Mouse (Mus musculus) splenic B cell, adult 2 months (primary cell): ENCODE measurements around the gene Phf20.
"Not testable (repeated sequence)": the region's sequence is repeated elsewhere in the genome, so short reads cannot be mapped to it uniquely, and the experiment has no call there.

Experiments
- DNase-seq: peaks from one replicate; pipeline ENCODE4 v3.0.0-alpha.2; 2011; ENCODE audit warnings: low read depth, low spot score
- H3K27me3 ChIP-seq: 2 replicates; pipeline ENCODE4 v1.6.1; 2012; ENCODE audit warnings: mild to moderate bottlenecking, low read length, moderate library complexity, mixed read lengths; ENCODE audit not compliant: control insufficient read depth, poor library complexity, insufficient read depth, severe bottlenecking
- H3K36me3 ChIP-seq: 2 replicates; pipeline ENCODE4 v1.6.1; 2012; ENCODE audit warnings: mild to moderate bottlenecking, low read length, moderate library complexity, mixed read lengths; ENCODE audit not compliant: control insufficient read depth, poor library complexity, insufficient read depth, severe bottlenecking

The Phf20 gene

DNA sequence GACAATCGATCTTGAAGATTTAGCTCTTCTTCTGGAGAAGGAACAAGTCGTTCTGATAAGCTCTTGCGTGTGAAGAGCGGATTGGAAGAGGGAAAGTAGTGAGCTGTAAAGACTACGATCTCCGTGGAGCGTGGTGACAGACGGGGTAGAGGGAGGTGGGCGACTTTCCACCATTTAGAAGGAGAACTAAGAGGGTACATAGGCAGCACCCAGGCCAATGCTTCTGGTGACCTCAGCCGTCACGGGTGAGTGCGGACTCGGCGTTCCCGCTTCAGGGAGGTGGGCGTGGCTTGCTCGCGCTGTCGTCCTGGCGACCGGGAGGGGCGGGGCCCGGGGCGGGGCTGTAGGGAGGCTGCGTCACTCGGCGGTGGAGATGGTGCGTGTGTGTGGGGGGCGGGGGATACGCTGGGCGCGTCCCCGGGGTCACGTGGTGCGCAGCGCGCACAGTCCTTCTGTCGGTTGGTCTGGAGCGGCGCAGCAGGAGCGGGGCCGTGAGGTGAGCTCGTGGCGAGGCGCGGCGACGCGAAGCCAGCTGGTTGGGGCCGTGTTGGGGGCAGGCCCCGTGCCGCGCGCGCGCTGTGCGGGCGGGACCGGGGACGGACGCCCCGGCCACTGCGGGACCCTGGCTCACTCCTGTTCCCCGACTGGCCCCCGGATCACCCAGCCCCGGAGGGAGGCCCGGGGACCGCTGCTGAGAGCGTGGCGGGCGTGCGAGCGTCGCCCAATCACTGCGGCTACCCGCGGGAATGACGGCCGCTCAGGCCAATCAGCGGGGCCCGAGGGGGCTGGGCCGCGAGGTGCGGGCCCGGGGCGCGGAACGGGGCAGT, at the start of gene Phf20:
TSS of gene Phf20 (plus strand) at position 165 of the 827 bp plus-strand sequence.
- H3K27me3 ChIP-seq = no peaks in the 10 kb centered on the region
- DNase-seq = peak; percentile 99

DNA sequence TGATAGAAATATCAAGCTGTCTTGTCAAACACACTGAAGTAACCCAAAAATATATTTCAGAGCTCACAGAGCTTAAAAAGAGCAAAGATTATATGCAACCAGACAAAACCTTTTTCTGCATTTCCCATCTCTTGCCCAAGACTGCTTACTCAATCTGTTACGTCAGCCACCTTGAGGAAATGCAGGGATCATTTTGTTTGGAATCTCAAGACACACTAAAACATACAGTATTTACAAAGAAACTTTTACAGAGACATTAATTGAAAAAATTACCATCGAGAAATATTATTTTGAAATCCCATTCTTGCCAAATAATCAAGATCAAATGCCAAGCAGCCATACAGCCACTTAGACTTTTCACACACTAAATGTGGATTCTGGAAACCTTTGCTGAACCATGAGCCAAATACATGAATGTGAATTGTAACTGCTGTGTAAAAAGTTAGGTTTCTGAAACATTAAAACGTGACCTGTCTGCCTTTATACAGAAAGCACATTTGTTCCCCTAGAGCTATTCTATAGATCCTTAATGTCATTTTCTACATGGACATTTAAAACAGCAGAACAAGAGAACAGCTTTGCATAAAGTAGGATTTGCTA, 48.9 kb upstream of the Phf20 start:
- Histone ChIP-seq H3K27me3 (no peaks in the 10 kb centered on the region), H3K36me3 (peaks cover 19% of the 10 kb centered on the region)
- no peak for DNase-seq

More for the DNA sequence above, at the start of gene Phf20:
- no peaks in the 10 kb centered on the region for H3K36me3 ChIP-seq

DNA sequence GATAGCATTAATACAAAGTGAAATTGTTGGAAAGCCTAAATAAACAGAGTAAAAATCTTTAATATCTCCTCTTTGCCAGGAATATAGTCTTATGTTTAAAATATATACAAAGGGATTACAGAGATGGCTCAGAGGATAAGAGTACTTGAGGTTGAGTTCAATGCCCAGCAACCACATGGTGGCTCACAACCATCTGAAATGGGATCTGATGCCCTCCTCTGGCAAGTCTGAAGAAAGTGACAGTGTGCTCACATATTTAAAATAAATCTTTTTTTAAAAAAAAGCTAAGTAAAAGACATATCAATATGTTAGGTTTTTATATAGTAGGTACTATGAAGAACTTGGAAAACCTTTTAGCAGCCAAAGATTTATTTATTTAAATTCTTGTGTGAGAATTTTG, 44.7 kb upstream of the Phf20 start:
- peaks cover 24% of the 10 kb centered on the region for H3K36me3 ChIP-seq
- no peak for DNase-seq
- no peaks in the 10 kb centered on the region for H3K27me3 ChIP-seq

DNA sequence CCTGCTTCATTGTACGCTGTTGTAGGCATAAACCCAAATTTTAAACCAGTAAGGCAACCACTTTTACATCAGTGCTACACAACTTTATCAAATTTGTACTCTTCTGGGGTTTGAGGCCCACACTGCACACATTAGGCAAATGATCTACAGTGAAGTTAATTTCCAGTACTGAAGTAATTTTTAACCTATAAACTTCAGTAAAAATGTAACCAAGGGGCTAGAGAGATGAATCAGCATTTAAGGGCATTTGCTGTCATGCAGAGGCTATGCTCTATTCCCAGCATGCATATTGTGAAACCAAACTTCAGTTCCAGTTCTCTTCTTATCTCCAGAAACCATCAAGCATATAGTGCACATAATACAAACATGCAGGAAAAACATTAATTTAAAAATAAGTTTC, 30.8 kb upstream of the Phf20 start:
- no peak for DNase-seq
- Histone ChIP-seq H3K36me3 (peaks cover 41% of the 10 kb centered on the region), H3K27me3 (no peaks in the 10 kb centered on the region)

DNA sequence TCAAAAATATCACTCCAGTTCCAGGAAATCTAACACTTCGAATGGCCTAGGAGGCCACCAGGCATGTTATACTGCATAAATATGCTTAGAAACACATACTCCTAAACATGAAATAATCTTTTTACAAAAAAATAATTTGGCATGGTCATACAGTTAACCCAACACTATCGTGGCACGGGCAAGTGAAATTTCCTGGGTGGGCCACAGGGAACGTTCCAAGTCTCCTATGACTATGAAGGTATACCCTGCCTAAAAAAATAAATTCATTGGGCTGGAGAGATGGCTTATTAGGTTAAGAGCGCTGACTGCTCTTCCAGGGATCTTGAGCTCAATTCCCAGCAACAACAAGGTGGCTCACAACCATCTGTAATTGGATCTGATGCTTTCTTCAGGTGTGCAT, 29.7 kb upstream of the Phf20 start:
- peaks cover 38% of the 10 kb centered on the region for H3K36me3 ChIP-seq
- DNase-seq = no peak
- H3K27me3 ChIP-seq = no peaks in the 10 kb centered on the region

DNA sequence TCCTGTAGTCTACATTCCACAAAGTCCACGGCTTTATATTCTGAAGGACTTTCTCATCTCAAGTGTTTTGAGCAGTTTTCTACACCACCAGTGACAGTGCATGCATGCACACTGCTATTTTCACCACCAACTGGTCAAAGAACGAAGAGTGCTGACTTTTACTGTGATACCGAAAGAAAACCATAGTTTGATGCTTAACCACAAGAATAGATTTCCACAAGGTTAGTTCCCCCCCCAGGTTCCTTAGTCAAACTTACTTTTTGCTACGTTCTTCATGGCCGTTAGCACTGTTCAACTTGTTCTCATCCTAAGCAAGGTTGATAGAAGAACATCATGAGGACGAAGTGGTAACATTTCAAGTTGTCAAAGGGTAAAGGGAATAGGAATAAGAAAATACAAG, 19.2 kb upstream of the Phf20 start:
- H3K36me3 ChIP-seq = peaks cover 22% of the 10 kb centered on the region
- DNase-seq = no peak
- no peaks in the 10 kb centered on the region for H3K27me3 ChIP-seq

DNA sequence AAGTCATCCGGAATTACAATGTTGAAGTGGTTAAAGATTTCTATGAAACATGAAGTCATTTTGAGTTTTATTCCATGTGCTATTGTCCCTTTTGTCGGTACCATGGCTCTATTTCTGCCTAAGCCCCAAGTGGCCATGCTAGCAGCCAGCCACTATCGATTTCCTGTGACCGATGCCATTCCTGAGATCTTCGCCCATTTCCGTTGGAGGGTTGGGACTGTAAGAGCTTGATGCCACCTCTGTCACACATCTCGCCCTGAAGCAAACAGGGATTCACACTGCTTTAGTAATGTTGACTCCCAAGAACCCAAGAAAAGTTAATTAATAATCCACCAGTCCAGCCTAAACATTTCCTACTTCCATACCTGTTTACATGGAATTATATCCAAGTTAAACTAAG, 18.6 kb upstream of the Phf20 start:
- no peak for DNase-seq
- Histone ChIP-seq H3K36me3 (peaks cover 19% of the 10 kb centered on the region), H3K27me3 (no peaks in the 10 kb centered on the region)

DNA sequence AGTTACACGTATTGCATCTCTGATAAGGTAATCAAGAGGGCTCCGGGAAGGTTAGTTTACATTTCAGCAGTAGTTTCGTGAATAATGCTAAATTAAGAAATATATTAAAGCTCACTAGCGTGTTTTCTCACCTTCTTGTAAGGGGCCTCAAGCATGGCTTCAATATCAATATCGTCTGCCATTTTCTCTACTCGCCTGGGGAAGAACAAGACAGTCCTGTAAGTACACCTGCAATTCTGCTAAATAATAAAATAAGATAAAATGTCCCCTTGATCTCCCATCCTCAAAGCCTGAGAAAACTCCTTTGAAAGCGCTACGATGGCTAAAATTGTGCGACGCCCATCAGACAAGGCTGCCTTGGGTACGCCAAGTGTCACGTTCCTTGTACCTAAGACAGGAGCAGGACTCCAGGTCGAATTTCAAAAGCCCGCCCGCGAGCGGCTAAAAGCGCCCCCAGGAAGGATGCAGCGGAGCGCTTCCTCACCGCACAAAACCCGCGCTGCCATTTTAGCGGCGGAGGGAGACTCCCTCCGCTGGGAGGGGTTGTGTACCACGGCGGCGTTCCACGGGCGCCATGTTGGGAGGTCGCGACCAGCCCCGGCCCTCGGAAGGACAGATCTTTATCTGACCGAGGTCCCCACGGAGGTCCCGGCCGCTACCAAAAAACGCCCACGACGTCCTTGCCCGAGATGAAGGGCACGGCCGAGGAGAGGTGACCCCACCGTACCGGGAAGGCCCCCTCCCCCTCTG, 17.0 kb upstream of the Phf20 start:
- H3K36me3 ChIP-seq = peaks cover 11% of the 10 kb centered on the region
- H3K27me3 ChIP-seq = no peaks in the 10 kb centered on the region
- DNase-seq = peak; percentile 89

DNA sequence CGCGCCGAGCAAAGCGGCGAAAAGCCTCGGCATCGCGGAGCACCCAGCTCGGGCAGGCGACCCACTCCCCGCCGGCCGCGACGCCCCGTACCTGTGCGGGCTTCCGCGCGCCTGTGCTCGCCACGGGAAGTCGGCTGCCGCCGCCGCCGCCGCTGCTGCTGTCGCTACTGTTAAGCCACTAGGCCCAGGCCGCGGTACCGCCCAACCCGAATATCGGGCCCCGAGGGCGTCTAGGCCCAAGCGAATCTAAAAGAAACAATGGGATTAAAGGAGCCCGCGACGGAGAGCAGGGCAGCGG, 16.5 kb upstream of the Phf20 start:
- no peaks in the 10 kb centered on the region for H3K27me3 ChIP-seq
- H3K36me3 ChIP-seq = peaks cover 10% of the 10 kb centered on the region
- DNase-seq = no peak

DNA sequence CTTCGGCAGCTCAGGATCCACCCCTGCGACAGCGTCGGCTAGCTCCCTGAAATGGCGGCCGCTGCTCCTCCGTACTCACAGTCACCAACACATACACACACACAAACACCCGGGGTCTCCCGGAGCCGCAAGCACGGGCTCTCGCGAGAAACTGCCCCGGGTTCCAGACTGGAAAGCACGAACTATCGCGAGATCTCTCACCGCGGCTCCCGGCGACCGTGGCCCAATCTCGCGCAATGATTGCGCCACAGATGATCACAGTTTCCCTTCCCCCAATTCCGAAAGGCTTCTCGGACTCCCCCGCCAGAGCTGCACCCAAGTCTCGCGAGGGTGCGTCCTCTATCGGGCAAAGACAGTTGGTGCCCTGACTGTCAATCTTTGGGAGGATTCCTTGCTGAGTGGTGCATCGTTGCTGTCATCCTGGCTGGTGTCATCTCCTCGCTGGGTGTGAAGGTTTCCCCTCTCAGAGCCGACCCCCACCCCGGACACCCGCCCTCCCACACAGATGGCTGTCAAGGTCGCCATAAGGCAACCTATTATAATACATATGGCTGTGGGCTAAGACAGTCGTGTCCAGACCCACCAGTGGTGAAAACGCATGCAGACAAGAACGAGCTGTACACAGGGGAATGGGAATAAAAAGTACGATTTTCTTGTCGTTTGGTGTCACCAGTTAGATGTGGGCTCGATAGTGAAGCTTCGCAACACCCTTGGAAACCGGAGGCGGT, 16.0 kb upstream of the Phf20 start, which contains the start of gene Rbm39:
TSS of gene Rbm39 (minus strand) at position 145 of the 728 bp plus-strand sequence.
- no peaks in the 10 kb centered on the region for H3K27me3 ChIP-seq
- DNase-seq = peak; percentile 100
- peaks cover 10% of the 10 kb centered on the region for H3K36me3 ChIP-seq

DNA sequence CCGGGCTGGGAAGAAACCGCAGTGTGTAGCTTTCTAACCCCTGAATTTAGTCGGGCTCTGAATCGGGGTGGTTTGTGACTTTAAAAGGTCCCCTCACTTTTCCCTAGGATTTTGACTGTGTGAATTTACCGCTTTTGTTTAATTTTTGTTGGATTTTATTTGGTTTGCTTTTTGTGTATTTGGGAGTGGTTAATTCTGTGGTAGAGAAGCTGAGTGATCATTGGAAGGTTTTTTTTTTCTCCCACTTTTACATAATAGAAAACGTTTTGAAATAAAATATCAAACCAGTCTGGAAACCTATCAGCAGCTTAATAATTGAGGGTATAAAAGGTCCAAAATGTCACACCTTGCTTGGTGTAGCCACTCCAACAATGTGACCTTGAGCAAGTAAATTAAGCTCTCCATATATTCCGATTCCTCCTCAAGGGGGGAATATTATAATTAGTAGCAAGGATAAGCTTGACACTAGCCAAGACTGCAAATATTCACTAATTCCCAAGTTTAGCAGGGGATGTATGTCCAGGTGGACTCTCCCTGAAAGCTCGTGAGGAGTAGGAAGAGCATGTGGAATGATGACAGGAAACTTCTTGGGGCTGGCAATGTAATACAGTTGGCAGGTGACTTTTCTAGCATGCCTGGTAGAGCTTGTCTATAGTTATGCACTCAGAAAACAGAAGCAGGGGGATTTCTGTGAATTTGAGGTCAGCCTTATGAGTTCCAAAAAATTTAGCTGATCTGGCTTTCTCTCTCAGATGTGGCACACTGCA, 15.3 kb upstream of the Phf20 start:
- Histone ChIP-seq H3K27me3 (no peaks in the 10 kb centered on the region), H3K36me3 (peaks cover 8% of the 10 kb centered on the region)
- no peak for DNase-seq

DNA sequence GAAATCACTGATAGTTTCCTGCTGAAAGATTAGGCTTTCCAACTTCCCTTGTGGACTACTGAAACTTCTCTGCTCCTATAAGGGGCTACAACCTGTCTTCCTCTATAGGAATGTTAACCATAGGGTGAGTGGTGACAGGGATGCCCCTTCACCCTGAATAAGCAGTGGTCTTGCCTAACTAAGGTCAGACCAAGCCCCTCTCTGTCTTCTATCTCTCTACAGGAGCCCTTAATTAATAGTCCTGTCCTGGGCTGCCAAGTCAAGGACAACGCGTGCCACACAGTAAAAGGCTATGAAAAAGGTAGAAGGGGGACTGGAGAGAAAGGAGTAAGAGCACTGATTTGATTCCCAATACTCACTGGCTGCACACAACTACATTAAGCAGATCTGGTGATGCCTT, 14.7 kb upstream of the Phf20 start:
- Histone ChIP-seq H3K27me3 (no peaks in the 10 kb centered on the region), H3K36me3 (peaks cover 8% of the 10 kb centered on the region)
- DNase-seq = no peak

DNA sequence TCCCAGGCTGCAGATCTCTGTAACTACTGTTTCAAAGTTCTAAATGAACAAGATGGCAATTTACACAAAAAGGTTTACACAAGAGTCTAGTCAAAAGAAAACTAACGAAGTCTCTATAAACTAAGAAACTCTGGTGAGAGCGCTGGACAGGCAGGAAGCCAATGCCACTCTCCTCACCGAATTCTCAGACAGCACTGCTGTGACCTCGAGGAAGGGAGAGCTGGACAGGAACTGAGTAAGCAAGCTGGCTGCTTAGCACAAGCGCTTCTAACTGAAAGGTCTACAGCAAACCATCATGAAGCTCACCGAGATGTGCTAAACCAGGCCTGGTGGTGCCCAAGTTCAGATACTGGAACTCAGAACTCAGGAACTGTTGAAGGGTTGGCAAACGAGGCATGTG, 7.0 kb upstream of the Phf20 start:
- DNase-seq, H3K36me3 ChIP-seq, H3K27me3 ChIP-seq: not testable (repeated sequence)
